Mouse (Mus musculus) thymus, postnatal 4 days (tissue): ENCODE data around the gene Ace2.

Source experiments
- DNase-seq: peaks from one replicate; pipeline ENCODE4 v3.0.0; 2021

The Ace2 gene

DNA sequence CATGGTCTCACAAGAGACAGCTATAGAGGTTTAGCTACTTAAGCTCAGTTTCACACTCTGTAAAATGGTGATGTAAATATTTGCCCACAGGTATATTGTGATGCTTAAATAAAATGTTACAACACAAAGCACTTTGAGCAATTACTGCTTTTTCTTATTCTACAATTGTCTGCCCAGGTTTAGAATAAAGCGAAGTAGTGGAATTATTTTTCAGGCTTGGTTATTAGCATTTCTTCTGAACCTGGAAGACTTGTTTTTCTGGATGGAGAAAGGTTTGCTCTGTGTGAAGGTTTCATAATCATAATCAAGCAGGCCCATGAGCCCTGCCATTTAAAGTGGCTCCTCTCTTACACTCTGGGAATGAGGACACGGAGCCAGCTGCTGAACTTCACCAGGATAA lies at the start of gene Ace2:
Gene Ace2, plus strand, starts transcription at position 301 of the 400 bp plus-strand sequence.
- no peak for DNase-seq

DNA sequence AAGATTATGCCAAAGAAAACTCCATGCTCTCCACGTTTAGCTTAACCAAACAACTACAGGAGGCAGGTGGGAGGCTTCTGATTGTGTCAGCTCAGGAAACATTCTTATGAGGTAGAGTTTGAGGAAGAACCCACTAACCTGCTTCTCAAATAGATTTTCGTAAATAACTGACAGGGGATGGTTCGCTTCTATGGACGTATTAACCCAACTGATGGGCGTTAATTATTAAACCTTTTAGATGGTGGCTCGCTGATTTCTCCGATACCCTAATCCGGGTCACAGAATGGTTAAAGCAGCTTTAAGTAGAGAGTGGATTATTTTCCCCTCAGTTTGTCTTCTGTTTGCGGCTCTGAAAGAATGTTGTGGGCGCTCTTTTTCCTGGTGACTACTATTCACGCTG lies 49.2 kb upstream of the Ace2 start:
- DNase-seq: no peak

DNA sequence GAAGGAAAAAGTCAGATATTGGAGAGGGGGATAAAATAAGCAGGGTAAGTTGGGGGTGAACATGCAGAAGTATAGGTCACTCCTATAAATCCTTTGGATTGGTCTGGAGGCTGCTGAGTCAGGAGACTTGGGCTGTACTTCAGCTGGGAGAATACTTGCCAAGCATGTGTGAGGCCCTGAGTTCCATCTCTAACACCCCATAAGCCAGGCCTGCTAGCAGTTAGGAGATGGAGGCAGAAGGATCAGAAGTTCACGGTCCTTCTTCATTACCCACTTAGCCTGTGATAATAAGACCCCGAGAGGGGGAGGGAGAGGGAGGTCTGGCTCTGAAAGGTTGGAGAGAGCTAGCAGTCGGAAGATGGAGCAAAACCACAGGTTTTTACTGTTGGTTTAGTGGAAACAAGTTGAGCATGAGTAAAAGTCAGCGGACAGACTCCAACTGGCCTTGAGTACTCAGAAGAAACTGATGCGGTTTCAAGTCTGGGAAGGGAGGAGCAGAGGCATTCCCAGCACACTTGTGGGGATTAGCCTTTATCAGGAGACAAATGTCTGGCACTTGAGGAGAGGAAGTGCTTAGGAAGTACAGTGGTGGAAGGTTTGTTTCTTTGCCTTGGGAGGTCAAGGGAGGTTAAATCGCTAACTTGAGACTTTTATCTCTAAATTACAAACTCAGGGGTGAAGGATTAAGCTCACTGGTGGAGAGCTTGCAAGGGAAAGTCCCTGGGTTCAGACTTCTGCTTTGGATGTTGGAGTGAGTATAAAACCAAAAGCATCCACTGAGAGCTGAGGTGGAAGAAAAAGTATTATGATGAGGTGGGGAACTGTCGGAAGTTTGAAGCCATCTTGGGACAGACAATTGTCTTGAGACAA lies 46.6 kb upstream of the Ace2 start:
- DNase-seq: no peak

DNA sequence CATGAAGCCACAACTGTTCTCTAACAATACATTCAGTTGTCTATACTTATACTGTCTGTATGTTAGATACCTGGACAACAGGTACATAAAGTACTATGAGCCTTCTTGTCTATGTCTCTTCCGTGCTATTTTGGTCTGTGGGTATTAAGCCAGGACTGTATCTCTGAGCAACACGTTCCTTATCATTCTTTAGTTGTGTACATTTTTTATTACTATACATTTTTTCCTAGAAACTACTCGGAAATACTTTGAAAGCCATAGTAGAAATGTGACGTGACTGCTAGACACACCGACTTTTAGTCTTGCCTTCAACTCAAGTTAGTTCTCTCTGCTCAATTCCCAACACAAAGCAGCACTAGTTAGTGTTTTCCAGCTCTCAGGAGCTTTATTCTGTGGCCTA lies 45.7 kb upstream of the Ace2 start:
- DNase-seq: no peak

GRCm38 (mm10) chrX:164095838-164096237 lies 43.3 kb upstream of the Ace2 start:
- DNase-seq: no peak

- DNase-seq: no peak
Measured at GRCm38 (mm10) chrX:164101483-164101882, 37.6 kb upstream of the Ace2 start.

DNA sequence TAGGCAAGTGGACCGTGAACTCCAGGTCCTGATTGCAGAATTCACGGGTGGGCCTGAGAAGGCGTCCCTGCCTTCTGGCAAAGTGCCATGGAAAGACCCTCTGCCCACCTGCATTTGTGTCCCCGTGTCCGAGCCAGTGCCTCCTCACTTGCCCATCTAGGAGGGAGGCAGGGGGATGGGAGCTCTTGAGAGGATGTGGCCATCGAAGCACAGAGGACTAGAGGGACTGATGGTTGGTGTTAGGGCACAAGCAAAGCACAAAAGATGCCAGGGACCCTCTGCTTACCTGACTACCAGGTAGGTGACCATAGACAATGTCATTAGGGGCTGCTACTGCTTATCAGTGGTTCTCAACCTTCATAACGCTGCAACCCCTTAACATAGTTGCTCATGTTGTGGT lies 36.9 kb upstream of the Ace2 start:
- DNase-seq: no peak

GRCm38 (mm10) chrX:164102656-164103055 lies 36.5 kb upstream of the Ace2 start:
- DNase-seq: peak; percentile 4

DNA sequence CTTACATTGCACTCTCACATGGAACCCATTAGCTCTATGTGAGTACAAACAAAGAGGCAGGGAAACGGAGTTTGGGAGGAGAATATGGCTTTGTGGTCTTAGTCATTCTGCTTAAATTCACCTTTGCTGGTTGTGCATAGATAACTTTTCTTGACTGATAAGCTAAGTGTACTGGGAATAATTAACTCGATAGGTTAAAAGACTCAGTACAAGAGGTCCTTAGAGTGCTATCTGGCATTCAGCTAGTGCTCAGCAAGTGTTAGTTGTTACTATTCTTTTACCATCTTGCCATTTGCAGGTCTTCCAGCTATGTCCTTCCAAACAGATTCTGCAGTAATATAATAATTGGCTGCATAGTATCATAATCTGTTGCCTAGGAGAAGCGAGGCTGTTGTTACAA lies 28.0 kb upstream of the Ace2 start:
- no peak for DNase-seq

DNA sequence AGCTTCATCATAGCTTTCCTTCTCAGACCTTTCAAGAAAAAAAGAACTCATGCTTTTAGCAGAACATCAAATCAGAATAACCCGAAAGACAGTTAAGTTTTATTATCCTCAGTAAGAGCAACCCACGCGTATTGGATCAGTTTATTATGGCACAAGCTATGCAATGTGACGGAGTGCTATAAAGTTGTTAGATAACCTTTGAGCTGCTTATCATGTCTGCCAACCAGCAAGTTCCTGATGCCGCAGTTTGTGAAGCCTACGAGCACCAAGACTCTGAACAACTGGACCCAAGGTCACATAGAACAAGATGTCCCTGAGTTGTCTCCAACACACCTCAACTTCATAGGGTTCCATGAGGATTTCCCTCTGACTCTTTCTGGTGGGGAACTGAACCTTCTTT lies 25.4 kb upstream of the Ace2 start:
- DNase-seq: no peak

- no peak for DNase-seq
Measured at GRCm38 (mm10) chrX:164123942-164124341, 15.2 kb upstream of the Ace2 start.

- no peak for DNase-seq
Measured at GRCm38 (mm10) chrX:164133531-164133930, 5.6 kb upstream of the Ace2 start.

GRCm38 (mm10) chrX:164135304-164135818 lies 3.8 kb upstream of the Ace2 start:
- DNase-seq: no peak

GRCm38 (mm10) chrX:164145463-164146250 lies 6.5 kb downstream of the Ace2 start:
- DNase-seq: no peak

DNA sequence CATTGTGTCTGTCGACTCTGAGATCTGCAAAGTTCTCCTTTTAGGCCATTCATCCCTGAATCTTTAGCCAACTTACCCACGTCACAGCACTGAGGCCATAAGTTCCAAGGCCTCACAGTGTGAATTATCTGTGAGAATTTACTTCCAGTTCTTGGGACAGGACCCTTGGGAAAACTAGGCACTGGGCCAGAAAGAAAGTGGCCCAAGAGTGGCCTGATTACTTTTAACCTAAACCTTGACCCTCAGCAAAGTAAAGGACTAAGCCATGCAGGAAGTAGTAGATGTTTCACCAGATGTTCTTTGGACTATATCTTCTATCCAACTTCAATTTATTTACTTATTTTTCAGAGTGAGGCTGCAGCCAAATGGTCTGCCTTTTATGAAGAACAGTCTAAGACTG lies 13.6 kb downstream of the Ace2 start:
- no peak for DNase-seq

DNA sequence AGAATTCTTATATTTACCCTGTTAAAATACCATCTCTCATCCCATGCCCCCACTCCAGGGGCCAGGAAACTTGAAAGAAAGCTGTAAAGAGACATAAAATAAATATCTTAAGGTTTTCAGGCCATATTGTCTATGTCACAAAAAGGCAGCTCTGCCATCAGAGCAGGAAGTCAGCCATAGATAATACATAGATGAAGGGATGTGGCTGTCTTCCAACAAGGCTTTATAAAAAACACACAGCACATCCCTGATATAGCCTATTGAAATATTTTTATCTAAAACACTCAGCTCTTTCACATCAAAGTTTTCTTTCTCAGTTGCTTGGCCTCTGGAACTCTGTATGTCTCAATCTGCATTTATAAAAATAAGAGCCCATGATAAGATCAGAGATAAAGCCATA lies 14.5 kb downstream of the Ace2 start:
- DNase-seq: no peak

- no peak for DNase-seq
Measured at GRCm38 (mm10) chrX:164154594-164154993, 15.5 kb downstream of the Ace2 start.

GRCm38 (mm10) chrX:164164681-164165080 lies 25.5 kb downstream of the Ace2 start:
- DNase-seq: no peak

DNA sequence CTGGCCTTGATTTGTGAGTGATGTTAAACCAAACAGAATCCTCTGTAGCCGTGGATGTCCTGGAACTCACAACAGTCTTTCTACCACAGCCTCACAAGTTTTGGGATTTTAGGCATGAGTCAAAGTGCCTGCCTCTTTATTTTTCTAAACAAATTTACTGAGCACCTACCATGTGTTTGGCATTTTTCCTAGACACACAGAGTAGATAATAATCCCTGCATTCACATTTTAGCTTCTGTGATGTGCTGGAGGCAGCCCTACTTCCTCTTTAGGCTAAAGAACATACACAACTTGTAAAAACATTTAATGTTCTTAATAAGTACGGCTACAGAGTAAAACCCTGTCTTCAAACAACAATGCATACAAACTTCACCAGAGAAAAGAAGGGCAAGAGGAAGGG lies 31.9 kb downstream of the Ace2 start:
- DNase-seq: no peak

DNA sequence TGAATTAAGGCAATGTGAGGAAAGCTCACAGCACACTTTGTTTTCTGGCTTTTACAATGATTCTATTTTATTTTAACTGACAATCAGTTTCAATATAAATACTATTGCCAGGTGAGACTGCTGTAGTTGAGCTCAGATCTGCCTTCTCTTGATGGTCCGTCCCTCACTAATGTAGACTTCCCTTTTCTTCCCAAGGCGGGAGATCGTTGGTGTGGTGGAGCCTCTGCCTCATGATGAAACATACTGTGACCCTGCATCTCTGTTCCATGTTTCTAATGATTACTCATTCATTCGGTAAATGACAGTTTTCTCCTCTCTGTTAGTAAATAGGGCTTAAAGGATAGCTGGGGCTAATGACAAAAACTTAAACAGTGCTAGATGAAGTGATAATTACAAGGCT lies 34.7 kb downstream of the Ace2 start:
- no peak for DNase-seq

DNA sequence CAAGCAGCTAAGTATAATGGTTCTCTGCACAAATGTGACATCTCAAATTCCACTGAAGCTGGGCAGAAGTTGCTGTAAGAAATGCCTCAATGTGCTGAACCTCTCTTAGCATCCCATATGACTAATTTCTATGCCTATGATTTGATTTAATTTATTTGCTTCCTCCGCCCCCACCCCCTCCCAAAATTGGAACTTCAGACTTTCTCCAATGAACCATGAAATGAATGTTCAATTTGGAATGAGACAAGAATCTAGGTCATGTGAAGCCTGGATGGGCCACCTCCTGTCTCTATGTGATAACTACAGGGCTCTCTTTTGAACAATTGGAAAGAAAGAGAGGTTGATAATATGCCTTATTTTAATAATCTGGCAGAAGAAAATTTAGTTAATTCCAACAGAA lies 36.2 kb downstream of the Ace2 start:
- DNase-seq: no peak

DNA sequence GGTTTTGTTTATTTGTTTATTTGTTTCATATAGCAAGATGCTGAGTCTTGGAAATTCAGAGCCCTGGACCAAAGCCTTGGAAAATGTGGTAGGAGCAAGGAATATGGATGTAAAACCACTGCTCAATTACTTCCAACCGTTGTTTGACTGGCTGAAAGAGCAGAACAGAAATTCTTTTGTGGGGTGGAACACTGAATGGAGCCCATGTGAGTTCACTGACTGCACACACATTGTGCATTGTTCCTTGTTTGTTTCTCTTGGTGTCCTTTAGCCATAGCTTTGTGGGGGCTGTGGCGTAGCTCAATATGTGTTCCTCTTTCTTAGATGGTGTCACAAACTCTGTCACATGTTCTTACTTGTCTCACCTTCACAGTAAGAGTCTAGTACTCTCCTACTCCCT lies 36.6 kb downstream of the Ace2 start:
- DNase-seq: no peak

DNA sequence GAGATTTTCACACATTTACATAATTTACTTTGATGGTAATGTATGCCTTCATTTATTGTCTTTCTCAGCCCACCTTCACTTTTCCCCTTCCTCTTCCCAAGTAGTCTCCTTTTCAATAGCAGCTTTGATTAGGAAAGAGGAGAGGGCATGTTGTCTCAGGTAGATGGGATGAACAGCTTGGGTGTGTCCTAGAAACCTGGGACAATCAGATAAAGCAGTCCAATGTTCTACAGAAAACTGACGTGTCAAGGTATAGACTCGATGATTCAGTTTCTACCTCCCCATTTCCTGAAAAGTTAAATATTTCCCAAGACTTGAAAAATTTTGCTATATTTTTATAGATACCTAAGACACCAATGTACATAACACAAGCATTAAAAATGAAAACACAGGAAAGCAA lies 39.7 kb downstream of the Ace2 start:
- no peak for DNase-seq

- peak; percentile 55 for DNase-seq
Measured at GRCm38 (mm10) chrX:164179746-164180145, 40.6 kb downstream of the Ace2 start.
